Mouse (Mus musculus): ENCODE measurements at regions not wholly inside any gene's neighbourhood (a gene's known extent, or its start where the extent isn't known, plus 50 kb on each side); places are given as distances from the start of the nearest gene placed in this dataset.

GRCm38 (mm10) chr16:12936571-12936970, 172.9 kb upstream of the Ercc4 start:
- TF ChIP-seq CTCF (IDR thresholded peaks at IDR 0.05; ENCODE audit: low read depth) (peak; percentile 14), EP300 (IDR thresholded peaks at IDR 0.05; ENCODE audit: low read depth) (no peak)
- Histone ChIP-seq H3K9me3 (replicated peaks; ENCODE audit: control insufficient read depth, low read length) (no peaks in the 10 kb centered on the region), H3K9ac (replicated peaks; ENCODE audit: low read depth, low read length) (no peak overlapping the region), H3K36me3 (replicated peaks; ENCODE audit: control insufficient read depth, insufficient read depth, low read length) (no peaks in the 10 kb centered on the region), H3K27ac (ENCODE audit: low read depth) (no peak overlapping the region), H3K4me3 (ENCODE audit: low read depth, low read length) (no peak overlapping the region), H3K4me2 (ENCODE audit: low read depth, low read length) (no peak overlapping the region), H3K4me1 (ENCODE audit: control insufficient read depth, insufficient read depth) (no peaks in the 10 kb centered on the region), H3K27me3 (ENCODE audit: control insufficient read depth, insufficient read depth, low read length) (no peaks in the 10 kb centered on the region)
- DNase-seq (ENCODE audit: low spot score) (no peak), ATAC-seq (ENCODE audit: insufficient read depth, low read depth) (no peak)
- 70% methylated on average over 2 of the region's 2 CpGs for WGBS

GRCm38 (mm10) chr16:12938563-12938962, 170.9 kb upstream of the Ercc4 start:
- DNase-seq (ENCODE audit: low spot score) = no peak
- 68% methylated on average over 2 of the region's 2 CpGs for WGBS

GRCm38 (mm10) chr16:12951176-12951575, 158.3 kb upstream of the Ercc4 start:
- Histone ChIP-seq H3K9ac (replicated peaks; ENCODE audit: low read depth, low read length) (no peak overlapping the region), H3K4me2 (ENCODE audit: low read depth, low read length) (no peak overlapping the region), H3K27ac (ENCODE audit: low read depth) (no peak overlapping the region), H3K4me3 (ENCODE audit: low read depth, low read length) (no peak overlapping the region), H3K9me3 (replicated peaks; ENCODE audit: control insufficient read depth, low read length) (no peaks in the 10 kb centered on the region), H3K27me3 (ENCODE audit: control insufficient read depth, insufficient read depth, low read length) (no peaks in the 10 kb centered on the region; the same call in 1 of the 2 replicates), H3K36me3 (replicated peaks; ENCODE audit: control insufficient read depth, insufficient read depth, low read length) (no peaks in the 10 kb centered on the region), H3K4me1 (ENCODE audit: control insufficient read depth, insufficient read depth) (no peaks in the 10 kb centered on the region)
- no peak for TF ChIP-seq EP300 (IDR thresholded peaks at IDR 0.05; ENCODE audit: low read depth)
- TF ChIP-seq CTCF (IDR thresholded peaks at IDR 0.05; ENCODE audit: low read depth) = no peak
- ATAC-seq (ENCODE audit: insufficient read depth, low read depth) (no peak), DNase-seq (ENCODE audit: low spot score) (no peak)
- 78% methylated on average over 5 of the region's 5 CpGs for WGBS

More at GRCm38 (mm10) chr16:12938563-12938962, 170.9 kb upstream of the Ercc4 start:
- no peak overlapping the region for H3K4me2 ChIP-seq (ENCODE audit: low read depth, low read length)
- no peak overlapping the region for H3K27ac ChIP-seq (ENCODE audit: low read depth)
- ATAC-seq (ENCODE audit: insufficient read depth, low read depth) = no peak
- H3K36me3 ChIP-seq (replicated peaks; ENCODE audit: control insufficient read depth, insufficient read depth, low read length) = no peaks in the 10 kb centered on the region
- TF ChIP-seq EP300 (IDR thresholded peaks at IDR 0.05; ENCODE audit: low read depth) (no peak), CTCF (IDR thresholded peaks at IDR 0.05; ENCODE audit: low read depth) (0 out of 2 replicates have a peak, but pooled peaks have one; percentile 10)
- H3K9ac ChIP-seq (replicated peaks; ENCODE audit: low read depth, low read length) = no peak overlapping the region
- H3K27me3 ChIP-seq (ENCODE audit: control insufficient read depth, insufficient read depth, low read length) = no peaks in the 10 kb centered on the region
- no peak overlapping the region for H3K4me3 ChIP-seq (ENCODE audit: low read depth, low read length)
- no peaks in the 10 kb centered on the region for H3K4me1 ChIP-seq (ENCODE audit: control insufficient read depth, insufficient read depth)
- H3K9me3 ChIP-seq (replicated peaks; ENCODE audit: control insufficient read depth, low read length) = no peaks in the 10 kb centered on the region

GRCm38 (mm10) chr16:12954028-12954427, 155.5 kb upstream of the Ercc4 start:
- TF ChIP-seq CTCF (IDR thresholded peaks at IDR 0.05; ENCODE audit: low read depth) = no peak
- no peak for TF ChIP-seq EP300 (IDR thresholded peaks at IDR 0.05; ENCODE audit: low read depth)
- DNase-seq (ENCODE audit: low spot score) (no peak), ATAC-seq (ENCODE audit: insufficient read depth, low read depth) (no peak)
- Histone ChIP-seq H3K4me1 (ENCODE audit: control insufficient read depth, insufficient read depth) (no peaks in the 10 kb centered on the region), H3K27ac (ENCODE audit: low read depth) (no peak overlapping the region), H3K9me3 (replicated peaks; ENCODE audit: control insufficient read depth, low read length) (no peaks in the 10 kb centered on the region), H3K27me3 (ENCODE audit: control insufficient read depth, insufficient read depth, low read length) (no peaks in the 10 kb centered on the region; the same call in 1 of the 2 replicates), H3K4me3 (ENCODE audit: low read depth, low read length) (no peak overlapping the region), H3K36me3 (replicated peaks; ENCODE audit: control insufficient read depth, insufficient read depth, low read length) (no peaks in the 10 kb centered on the region), H3K4me2 (ENCODE audit: low read depth, low read length) (no peak overlapping the region), H3K9ac (replicated peaks; ENCODE audit: low read depth, low read length) (no peak overlapping the region)
- 15% methylated on average over 8 of the region's 8 CpGs for WGBS

GRCm38 (mm10) chr16:12956416-12956815, 153.1 kb upstream of the Ercc4 start:
- no peak overlapping the region for H3K9ac ChIP-seq (replicated peaks; ENCODE audit: low read depth, low read length)
- H3K4me3 ChIP-seq (ENCODE audit: low read depth, low read length) = no peak overlapping the region
- no peaks in the 10 kb centered on the region for H3K4me1 ChIP-seq (ENCODE audit: control insufficient read depth, insufficient read depth)
- ATAC-seq (ENCODE audit: insufficient read depth, low read depth) (no peak), DNase-seq (ENCODE audit: low spot score) (no peak)
- TF ChIP-seq CTCF (IDR thresholded peaks at IDR 0.05; ENCODE audit: low read depth) = no peak
- no peak for TF ChIP-seq EP300 (IDR thresholded peaks at IDR 0.05; ENCODE audit: low read depth)
- no peaks in the 10 kb centered on the region for H3K9me3 ChIP-seq (replicated peaks; ENCODE audit: control insufficient read depth, low read length)
- H3K36me3 ChIP-seq (replicated peaks; ENCODE audit: control insufficient read depth, insufficient read depth, low read length) = no peaks in the 10 kb centered on the region
- WGBS = 54% methylated on average over 3 of the region's 3 CpGs
- H3K27ac ChIP-seq (ENCODE audit: low read depth) = no peak overlapping the region
- H3K4me2 ChIP-seq (ENCODE audit: low read depth, low read length) = no peak overlapping the region
- H3K27me3 ChIP-seq (ENCODE audit: control insufficient read depth, insufficient read depth, low read length) = no peaks in the 10 kb centered on the region

GRCm38 (mm10) chr16:12960885-12961284, 148.6 kb upstream of the Ercc4 start:
- Histone ChIP-seq H3K9me3 (replicated peaks; ENCODE audit: control insufficient read depth, low read length) (no peaks in the 10 kb centered on the region), H3K9ac (replicated peaks; ENCODE audit: low read depth, low read length) (no peak overlapping the region), H3K4me2 (ENCODE audit: low read depth, low read length) (no peak overlapping the region), H3K4me3 (ENCODE audit: low read depth, low read length) (no peak overlapping the region), H3K36me3 (replicated peaks; ENCODE audit: control insufficient read depth, insufficient read depth, low read length) (no peaks in the 10 kb centered on the region), H3K27ac (ENCODE audit: low read depth) (no peak overlapping the region), H3K4me1 (ENCODE audit: control insufficient read depth, insufficient read depth) (no peaks in the 10 kb centered on the region), H3K27me3 (ENCODE audit: control insufficient read depth, insufficient read depth, low read length) (no peaks in the 10 kb centered on the region)
- TF ChIP-seq CTCF (IDR thresholded peaks at IDR 0.05; ENCODE audit: low read depth) (no peak), EP300 (IDR thresholded peaks at IDR 0.05; ENCODE audit: low read depth) (no peak)
- 70% methylated on average over 5 of the region's 5 CpGs for WGBS
- DNase-seq (ENCODE audit: low spot score) = no peak
- ATAC-seq (ENCODE audit: insufficient read depth, low read depth) = no peak

Data from heart, postnatal 0 days (tissue).